Mouse (Mus musculus) neural tube, embryonic 15.5 days (tissue): Measurements from ENCODE around the gene Gm4216. TPM values are rescaled to one million over a fixed set of nuclear protein-coding genes. Genes with fewer than 3 reads are reported as not detected.
"Not testable (repeated sequence)": the region's sequence is repeated elsewhere in the genome, so short reads cannot be mapped to it uniquely, and the experiment has no call there.

Source experiments
- ATAC-seq: fragments of 200-750 bp; cut with Nextera tagmentation; 2 replicates; pipeline ENCODE4 v1.8.0; 2017; ENCODE audit warnings: mild to moderate bottlenecking, moderate TSS enrichment, moderate library complexity; ENCODE audit not compliant: low FRiP score
- H3K27ac ChIP-seq: fragments of 300-500 bp; sonication (generic); replicated peaks from 2 replicates; pipeline ENCODE4 v1.5.1; 2015; ENCODE audit warnings: mild to moderate bottlenecking, inconsistent platforms
- H3K27me3 ChIP-seq: fragments of 300-500 bp; sonication (generic); replicated peaks from 2 replicates; pipeline ENCODE4 v1.6.1; 2015; ENCODE audit warnings: inconsistent platforms
- H3K36me3 ChIP-seq: fragments of 300-500 bp; sonication (generic); 2 replicates; pipeline ENCODE4 v1.6.1; 2015; ENCODE audit warnings: inconsistent platforms
- H3K4me1 ChIP-seq: fragments of 300-500 bp; sonication (generic); 2 replicates; pipeline ENCODE4 v1.6.1; 2015; ENCODE audit warnings: inconsistent platforms
- H3K4me2 ChIP-seq: fragments of 300-500 bp; sonication (generic); 2 replicates; pipeline ENCODE4 v1.6.1; 2015; ENCODE audit warnings: inconsistent platforms, mild to moderate bottlenecking, moderate library complexity
- H3K4me3 ChIP-seq: fragments of 300-500 bp; sonication (generic); replicated peaks from 2 replicates; pipeline ENCODE4 v1.5.1; 2015; ENCODE audit warnings: mild to moderate bottlenecking, inconsistent platforms
- H3K9ac ChIP-seq: fragments of 300-500 bp; sonication (generic); replicated peaks from 2 replicates; pipeline ENCODE4 v1.6.1; 2015; ENCODE audit warnings: mild to moderate bottlenecking, inconsistent platforms
- H3K9me3 ChIP-seq: fragments of 300-500 bp; sonication (generic); replicated peaks from 2 replicates; pipeline ENCODE4 v1.6.1; 2016; ENCODE audit warnings: inconsistent platforms
- WGBS: fragments of 180-500 bp; shearing (Covaris S2); methylation state at CpG from one replicate; pipeline ENCODE4 v1.1.7; 2015; ENCODE audit warnings: mixed read lengths; 5-methylcytosine and 5-hydroxymethylcytosine counted together
- polyA plus RNA-seq: library from polyadenylated mRNA; unstranded; fragments of >200 nt; fragmentation: Nextera tagmentation; extraction: Ambion mirVana; gene quantifications from 2 replicates; pipeline ENCODE4 v1.2.1, GENCODE M21; 2015

The Gm4216 gene
- not detected in 2 replicates for polyA plus RNA-seq

GRCm38 (mm10) chr7:23019823-23020222 lies at the start of gene Gm4216:
Gene Gm4216 (minus strand): TSS chr7:23019923.
- H3K27me3 ChIP-seq, H3K9ac ChIP-seq, ATAC-seq, H3K4me2 ChIP-seq, H3K27ac ChIP-seq, H3K4me3 ChIP-seq, H3K9me3 ChIP-seq, H3K36me3 ChIP-seq, H3K4me1 ChIP-seq: not testable (repeated sequence)
- WGBS, result no CpG with 5 or more reads among the region's 3 CpGs

GRCm38 (mm10) chr7:23067356-23067755 lies 47.6 kb upstream of the Gm4216 start, which contains the start of gene Gm8720:
Gene Gm8720 (minus strand): TSS chr7:23067456.
- H3K4me3 ChIP-seq, H3K4me2 ChIP-seq, H3K9ac ChIP-seq, H3K36me3 ChIP-seq, H3K4me1 ChIP-seq, H3K27me3 ChIP-seq, H3K27ac ChIP-seq, H3K9me3 ChIP-seq, ATAC-seq: not testable (repeated sequence)
- WGBS, result no CpG with 5 or more reads among the region's 1 CpGs

- H3K36me3 ChIP-seq, H3K27ac ChIP-seq, H3K4me1 ChIP-seq, H3K9ac ChIP-seq, H3K27me3 ChIP-seq, H3K9me3 ChIP-seq, H3K4me3 ChIP-seq, ATAC-seq, H3K4me2 ChIP-seq: not testable (repeated sequence)
- WGBS, result no CpG with 5 or more reads among the region's 1 CpGs
Observed at GRCm38 (mm10) chr7:23055240-23055639, 35.5 kb upstream of the Gm4216 start, which contains the start of gene Vmn1r163. Gene Vmn1r163 (plus strand): TSS chr7:23055540.

GRCm38 (mm10) chr7:22984573-22984972 lies 35.1 kb downstream of the Gm4216 start, which contains the start of gene Gm4214:
Gene Gm4214 (minus strand): TSS chr7:22984673.
- not testable (repeated sequence) for ATAC-seq, H3K27me3 ChIP-seq, H3K9ac ChIP-seq, H3K4me3 ChIP-seq, H3K4me1 ChIP-seq, H3K4me2 ChIP-seq, H3K36me3 ChIP-seq, H3K27ac ChIP-seq, H3K9me3 ChIP-seq
- WGBS, result no CpG with 5 or more reads among the region's 5 CpGs

Other genes with a start within 250 kb of the Gm4216 start
- gene Vmn1r158, start 229.1 kb downstream of the Gm4216 start, polyA plus RNA-seq, result not detected in 2 replicates
- not detected in 2 replicates for gene Vmn1r159, start 176.3 kb downstream of the Gm4216 start, polyA plus RNA-seq
- gene Vmn1r160, start 148.7 kb downstream of the Gm4216 start, polyA plus RNA-seq, result not detected in 2 replicates
- not detected in 2 replicates for gene Gm4214, start 35.2 kb downstream of the Gm4216 start, polyA plus RNA-seq
- gene Vmn1r163, start 35.6 kb upstream of the Gm4216 start, polyA plus RNA-seq, result not detected in 2 replicates
- not detected in 2 replicates for gene Gm8720, start 47.5 kb upstream of the Gm4216 start, polyA plus RNA-seq
- not detected in 2 replicates for gene Gm10662, start 124.6 kb upstream of the Gm4216 start, polyA plus RNA-seq
- not detected in 2 replicates for gene Vmn1r165, start 197.4 kb upstream of the Gm4216 start, polyA plus RNA-seq
- gene Vmn1r166, start 231.8 kb upstream of the Gm4216 start, polyA plus RNA-seq, result not detected in 2 replicates